Mouse (Mus musculus) forebrain, embryonic 11.5 days (tissue): ENCODE measurements around the gene Klhl28. TPM values are rescaled to one million over a fixed set of nuclear protein-coding genes. Genes with fewer than 3 reads are reported as not detected.

Experiments used
- ATAC-seq: fragments of 200-750 bp; cut with Nextera tagmentation; replicated peaks from 2 replicates; pipeline ENCODE4 v1.8.0; 2017; ENCODE audit warnings: moderate TSS enrichment; ENCODE audit not compliant: low FRiP score
- DNase-seq: peaks from one replicate; pipeline ENCODE4 v3.0.0-alpha.2; 2017; ENCODE audit warnings: low spot score
- H3K27ac ChIP-seq: fragments of 300-500 bp; sonication (generic); 2 replicates; pipeline ENCODE4 v1.5.1; 2014; ENCODE audit warnings: low read depth, low read length
- H3K27me3 ChIP-seq: fragments of 300-500 bp; sonication (generic); 2 replicates; pipeline ENCODE4 v1.6.1; 2014; ENCODE audit warnings: mild to moderate bottlenecking, low read length, mixed read lengths; ENCODE audit not compliant: control insufficient read depth, insufficient read depth
- H3K36me3 ChIP-seq: fragments of 300-500 bp; sonication (generic); 2 replicates; pipeline ENCODE4 v1.6.1; 2014; ENCODE audit warnings: mild to moderate bottlenecking, low read length, moderate library complexity, mixed read lengths; ENCODE audit not compliant: control insufficient read depth, insufficient read depth
- H3K4me1 ChIP-seq: fragments of 300-500 bp; sonication (generic); replicated peaks from 2 replicates; pipeline ENCODE4 v1.6.1; 2014; ENCODE audit warnings: low read length, mixed read lengths; ENCODE audit not compliant: control insufficient read depth, insufficient read depth
- H3K4me2 ChIP-seq: fragments of 300-500 bp; sonication (generic); 2 replicates; pipeline ENCODE4 v1.6.1; 2014; ENCODE audit warnings: low read depth, mild to moderate bottlenecking, low read length, moderate library complexity, mixed read lengths; ENCODE audit not compliant: severe bottlenecking
- H3K4me3 ChIP-seq: fragments of 300-500 bp; sonication (generic); 2 replicates; pipeline ENCODE4 v1.5.1; 2014; ENCODE audit warnings: low read depth, low read length
- H3K9ac ChIP-seq: fragments of 300-500 bp; sonication (generic); 2 replicates; pipeline ENCODE4 v1.6.1; 2014; ENCODE audit warnings: low read length
- H3K9me3 ChIP-seq: fragments of 300-500 bp; sonication (generic); 2 replicates; pipeline ENCODE4 v1.6.1; 2016; ENCODE audit warnings: low read length, mixed read lengths; ENCODE audit not compliant: control insufficient read depth
- WGBS: fragments of 180-500 bp; shearing (Covaris S2); extraction: QIAGEN DNeasy Blood & Tissue Kit; methylation state at CpG from one replicate; pipeline ENCODE4 v1.1.7; 2014; 5-methylcytosine and 5-hydroxymethylcytosine counted together
- polyA plus RNA-seq: library from polyadenylated mRNA; unstranded; fragments of >200 nt; fragmentation: Nextera tagmentation; extraction: Ambion mirVana; gene quantifications from 2 replicates; pipeline ENCODE4 v1.2.1, GENCODE M21; 2014

Klhl28 gene
- polyA plus RNA-seq, 1 experiment from 2014 or later, result 14.2 TPM

DNA sequence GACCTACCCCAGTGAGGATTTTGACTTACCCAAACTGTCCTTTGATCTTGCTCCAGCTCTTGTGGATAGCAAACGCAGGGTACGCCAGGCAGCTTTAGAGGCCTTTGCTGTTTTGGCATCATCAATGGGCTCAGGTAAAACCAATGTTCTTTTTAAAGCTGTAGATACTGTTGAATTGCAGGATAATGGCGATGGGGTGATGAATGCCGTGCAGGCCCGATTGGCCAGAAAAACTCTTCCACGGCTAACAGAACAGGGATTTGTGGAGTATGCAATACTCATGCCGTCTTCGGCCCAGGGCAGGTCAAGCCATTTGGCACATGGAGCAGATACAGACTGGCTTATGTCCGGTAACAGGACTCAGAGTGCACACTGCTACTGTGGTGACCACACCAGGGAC is 2.1 kb upstream of the Klhl28 start:
- H3K27ac ChIP-seq, result no peak overlapping the region

GRCm38 (mm10) chr12:64966652-64967435 is 1.5 kb upstream of the Klhl28 start:
- H3K4me2 ChIP-seq, result peak overlapping the region; percentile 86
- H3K4me1 ChIP-seq, result 0 out of 2 replicates have a peak, but pooled peaks cover 2% of the 10 kb centered on the region
- no peaks in the 10 kb centered on the region for H3K9me3 ChIP-seq
- no peaks in the 10 kb centered on the region for H3K27me3 ChIP-seq
- 5% methylated on average over 19 of the region's 19 CpGs for WGBS
- peak overlapping the region; percentile 81 for H3K4me3 ChIP-seq
- H3K36me3 ChIP-seq, result no peaks in the 10 kb centered on the region
- ATAC-seq (no peak), DNase-seq (peak; percentile 45)
- peak overlapping the region; percentile 88 for H3K9ac ChIP-seq
- H3K27ac ChIP-seq, result no peak overlapping the region

More for the DNA sequence above, 2.1 kb upstream of the Klhl28 start:
- Histone ChIP-seq H3K27me3 (no peaks in the 10 kb centered on the region), H3K4me3 (peak overlapping the region; percentile 81), H3K9me3 (no peaks in the 10 kb centered on the region), H3K36me3 (no peaks in the 10 kb centered on the region), H3K9ac (peak overlapping the region; percentile 88), H3K4me2 (peak overlapping the region; percentile 86), H3K4me1 (0 out of 2 replicates have a peak, but pooled peaks cover 2% of the 10 kb centered on the region)
- 2% methylated on average over 9 of the region's 9 CpGs for WGBS
- ATAC-seq (no peak), DNase-seq (peak; percentile 47)

- 0 out of 2 replicates have a peak, but pooled peaks cover 2% of the 10 kb centered on the region for H3K4me1 ChIP-seq
- H3K36me3 ChIP-seq, result no peaks in the 10 kb centered on the region
- H3K27me3 ChIP-seq, result no peaks in the 10 kb centered on the region
- WGBS, result under 1% methylated on average over 44 of the region's 44 CpGs
- no peak for DNase-seq
- no peak; the same call in 1 of the 2 replicates for ATAC-seq
- no peaks in the 10 kb centered on the region for H3K9me3 ChIP-seq
- peak overlapping the region; percentile 88 for H3K9ac ChIP-seq
- peak overlapping the region; percentile 81 for H3K4me3 ChIP-seq
- peak overlapping the region; percentile 74 for H3K27ac ChIP-seq
- peak overlapping the region; percentile 86 for H3K4me2 ChIP-seq
These were observed 832 bp upstream of the Klhl28 start for GRCm38 (mm10) chr12:64966101-64966631.

DNA sequence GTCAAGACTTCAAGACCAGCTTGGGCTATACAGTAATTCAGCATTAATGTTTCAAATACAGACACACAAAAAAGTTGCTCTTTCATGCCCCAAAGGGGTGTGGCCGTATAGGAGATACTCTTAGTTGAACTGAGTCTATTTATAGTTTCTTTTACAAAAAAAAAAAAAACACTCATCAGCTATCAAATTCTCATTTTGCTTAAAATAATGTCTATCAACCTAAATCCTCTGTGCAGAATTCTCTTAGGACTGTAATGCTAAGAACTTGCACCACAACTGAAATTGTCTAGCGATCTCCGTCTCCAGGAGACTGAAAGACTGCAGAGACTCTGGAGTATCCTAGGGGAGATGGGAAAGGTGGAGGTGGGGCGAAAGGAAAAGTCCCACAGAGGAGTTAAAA is 774 bp downstream of the Klhl28 start:
- Histone ChIP-seq H3K27ac (no peak overlapping the region), H3K9me3 (no peaks in the 10 kb centered on the region), H3K9ac (peak overlapping the region; percentile 50), H3K36me3 (no peaks in the 10 kb centered on the region), H3K4me1 (0 out of 2 replicates have a peak, but pooled peaks cover 2% of the 10 kb centered on the region), H3K27me3 (no peaks in the 10 kb centered on the region), H3K4me2 (peak overlapping the region; percentile 79), H3K4me3 (peak overlapping the region; percentile 81)
- DNase-seq, result no peak
- WGBS, result 22% methylated on average over 4 of the region's 4 CpGs
- ATAC-seq, result no peak

GRCm38 (mm10) chr12:64937493-64937892 is 27.8 kb downstream of the Klhl28 start:
- DNase-seq, result no peak
- no peak overlapping the region for H3K9ac ChIP-seq
- no peaks in the 10 kb centered on the region for H3K27me3 ChIP-seq
- no peak overlapping the region for H3K27ac ChIP-seq
- no peaks in the 10 kb centered on the region for H3K9me3 ChIP-seq
- no peaks in the 10 kb centered on the region for H3K4me1 ChIP-seq
- no peak for ATAC-seq
- no peak overlapping the region for H3K4me2 ChIP-seq
- WGBS, result 89% methylated on average over 2 of the region's 2 CpGs
- no peaks in the 10 kb centered on the region for H3K36me3 ChIP-seq
- H3K4me3 ChIP-seq, result no peak overlapping the region

GRCm38 (mm10) chr12:64917578-64918471 is 47.5 kb downstream of the Klhl28 start, which contains the start of gene Gm527:
TSS of gene Gm527 (plus strand) at chr12:64917906.
- peak within 1 kb of the TSS; percentile 76 for H3K9ac ChIP-seq
- peak; percentile 100 for ATAC-seq
- under 1% methylated on average over 78 of the region's 93 CpGs for WGBS
- H3K4me1 ChIP-seq, result no peaks in the 10 kb centered on the region
- no peaks in the 10 kb centered on the region for H3K9me3 ChIP-seq
- H3K36me3 ChIP-seq, result no peaks in the 10 kb centered on the region
- no peaks in the 10 kb centered on the region for H3K27me3 ChIP-seq
- peak; percentile 98 for DNase-seq
- H3K4me3 ChIP-seq, result peak within 1 kb of the TSS; percentile 80
- H3K27ac ChIP-seq, result no peak within 1 kb of the TSS
- H3K4me2 ChIP-seq, result peak within 1 kb of the TSS; percentile 58

DNA sequence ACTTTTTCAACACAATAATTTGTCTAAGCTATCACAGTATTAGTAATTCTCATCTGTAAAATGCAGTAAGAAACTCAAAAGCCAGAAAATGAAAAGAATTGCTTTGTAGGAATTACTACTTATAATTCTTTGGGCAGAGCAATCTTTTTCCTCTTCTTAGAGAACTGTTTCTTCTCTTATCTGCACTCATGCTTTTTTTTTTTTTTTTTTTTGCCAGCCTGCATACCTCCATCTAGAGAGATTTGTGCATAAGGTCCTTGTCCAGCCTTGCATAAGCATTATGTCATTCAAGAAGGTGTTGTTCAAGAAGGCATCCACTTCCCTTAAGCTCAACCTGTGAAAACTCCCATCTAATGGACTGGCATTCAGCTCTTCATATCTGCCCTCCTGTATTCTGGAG is 48.6 kb downstream of the Klhl28 start:
- Histone ChIP-seq H3K9me3 (no peaks in the 10 kb centered on the region), H3K36me3 (no peaks in the 10 kb centered on the region), H3K4me3 (no peak overlapping the region), H3K4me1 (no peaks in the 10 kb centered on the region), H3K9ac (no peak overlapping the region), H3K27me3 (no peaks in the 10 kb centered on the region), H3K4me2 (no peak overlapping the region), H3K27ac (no peak overlapping the region)
- DNase-seq, result no peak
- ATAC-seq, result no peak

- Histone ChIP-seq H3K9me3 (no peaks in the 10 kb centered on the region), H3K4me2 (no peak overlapping the region), H3K27me3 (no peaks in the 10 kb centered on the region), H3K9ac (no peak overlapping the region), H3K36me3 (no peaks in the 10 kb centered on the region), H3K27ac (no peak overlapping the region), H3K4me3 (no peak overlapping the region), H3K4me1 (no peaks in the 10 kb centered on the region)
- DNase-seq (no peak), ATAC-seq (no peak)
- WGBS, result 76% methylated on average over 6 of the region's 6 CpGs
These were observed 52.3 kb downstream of the Klhl28 start for GRCm38 (mm10) chr12:64912996-64913395.
